Mouse (Mus musculus): ENCODE data around the gene Mef2c.

DNA sequence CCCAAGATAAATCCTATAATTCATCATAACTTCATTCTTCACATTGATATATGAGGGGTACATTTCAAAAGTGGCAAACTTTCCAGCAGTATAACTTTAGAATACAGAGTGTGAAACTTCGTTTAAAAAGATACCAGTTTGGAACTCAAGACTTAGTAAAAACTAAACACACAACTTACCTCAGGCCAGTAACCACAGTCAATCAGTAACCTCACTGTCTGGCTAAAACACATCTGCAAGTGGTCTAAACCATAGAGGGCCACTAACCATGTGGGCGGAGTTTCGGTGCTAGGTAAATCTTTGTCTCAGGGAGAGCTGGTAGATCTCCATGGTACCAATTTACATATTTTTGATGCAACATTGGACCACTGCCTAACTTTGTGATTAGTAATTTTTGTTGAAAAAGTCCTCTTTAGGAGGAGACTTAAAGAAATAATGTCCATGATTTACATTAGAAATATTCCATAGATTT lies 93.9 kb downstream of the Mef2c start:
- TF ChIP-seq CTCF (IDR thresholded peaks at IDR 0.05; ENCODE audit: low read depth) (no peak), EP300 (IDR thresholded peaks at IDR 0.05; ENCODE audit: low read depth) (no peak)

All from heart, postnatal 0 days (tissue).